Mouse (Mus musculus) left cerebral cortex, adult 11 months (tissue): ENCODE data around the gene Mphosph6.

ENCODE experiments used
- DNase-seq: peaks from one replicate; pipeline ENCODE4 v3.0.0; 2022; ENCODE audit warnings: low spot score

The Mphosph6 gene

GRCm38 (mm10) chr8:117768971-117769370 is 32.8 kb downstream of the Mphosph6 start:
- DNase-seq, result no peak

- no peak for DNase-seq
Observed at GRCm38 (mm10) chr8:117765947-117766346, 35.8 kb downstream of the Mphosph6 start.

- DNase-seq, result no peak
Observed at GRCm38 (mm10) chr8:117764625-117765024, 37.1 kb downstream of the Mphosph6 start.

GRCm38 (mm10) chr8:117762776-117763175 is 39.0 kb downstream of the Mphosph6 start:
- no peak for DNase-seq

GRCm38 (mm10) chr8:117757900-117758299 is 43.8 kb downstream of the Mphosph6 start:
- no peak for DNase-seq

GRCm38 (mm10) chr8:117749436-117749835 is 52.3 kb downstream of the Mphosph6 start:
- DNase-seq, result no peak

- no peak for DNase-seq
Observed at GRCm38 (mm10) chr8:117747886-117748730, 53.6 kb downstream of the Mphosph6 start.

GRCm38 (mm10) chr8:117747428-117747827 is 54.3 kb downstream of the Mphosph6 start:
- no peak for DNase-seq

- no peak for DNase-seq
Observed at GRCm38 (mm10) chr8:117746651-117747050, 55.1 kb downstream of the Mphosph6 start.

GRCm38 (mm10) chr8:117742431-117743012 is 59.2 kb downstream of the Mphosph6 start:
- no peak for DNase-seq
